Mouse (Mus musculus): ENCODE measurements at regions not wholly inside any gene's neighbourhood (a gene's known extent, or its start where the extent isn't known, plus 50 kb on each side); places are given as distances from the start of the nearest gene placed in this dataset. TPM values are rescaled to one million over a fixed set of nuclear protein-coding genes. Genes with fewer than 3 reads are reported as not detected.

DNA sequence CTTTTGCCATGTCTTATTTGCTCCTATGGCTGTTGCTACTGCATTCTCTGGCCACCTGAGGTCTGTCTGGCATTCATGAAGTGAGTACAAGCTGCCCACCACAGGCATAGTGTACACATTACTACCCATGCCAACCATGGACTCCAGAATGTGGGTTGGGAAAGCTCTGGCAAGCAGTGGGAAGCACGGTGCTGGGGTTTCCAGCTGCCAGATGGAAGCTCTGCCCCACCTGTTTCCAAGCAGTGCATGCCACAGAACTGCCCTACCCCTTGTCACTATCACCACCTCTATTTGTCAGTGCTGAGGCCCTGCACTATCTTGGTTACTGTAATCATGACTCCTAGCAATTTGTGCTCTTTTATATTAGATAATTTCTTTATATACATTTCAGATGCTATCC lies 494.4 kb upstream of the Ndn start:
- WGBS = 79% methylated on average over 1 of the region's 1 CpGs
- no peak overlapping the region for H3K4me3 ChIP-seq

GRCm38 (mm10) chr7:61864517-61864916 lies 481.9 kb upstream of the Ndn start:
- Histone ChIP-seq H3K4me2 (replicated peaks) (no peak overlapping the region), H3K4me3 (no peak overlapping the region), H3K4me1 (no peaks in the 10 kb centered on the region), H3K36me3 (no peaks in the 10 kb centered on the region), H3K27me3 (no peaks in the 10 kb centered on the region), H3K27ac (replicated peaks) (no peak overlapping the region), H3K9ac (replicated peaks) (no peak overlapping the region), H3K9me3 (no peaks in the 10 kb centered on the region)
- ATAC-seq (ENCODE audit: low FRiP score, low read depth) = no peak

More for the DNA sequence above, 494.4 kb upstream of the Ndn start:
- Histone ChIP-seq H3K36me3 (no peaks in the 10 kb centered on the region), H3K4me1 (no peaks in the 10 kb centered on the region), H3K9ac (replicated peaks) (no peak overlapping the region), H3K27me3 (no peaks in the 10 kb centered on the region), H3K27ac (replicated peaks) (no peak overlapping the region), H3K9me3 (peaks cover 6% of the 10 kb centered on the region; the same call in 1 of the 2 replicates), H3K4me2 (replicated peaks) (no peak overlapping the region)
- no peak for ATAC-seq (ENCODE audit: low FRiP score, low read depth)

GRCm38 (mm10) chr7:61866376-61866775 lies 480.0 kb upstream of the Ndn start:
- no peak for ATAC-seq (ENCODE audit: low FRiP score, low read depth)
- no peak overlapping the region for H3K27ac ChIP-seq (replicated peaks)

DNA sequence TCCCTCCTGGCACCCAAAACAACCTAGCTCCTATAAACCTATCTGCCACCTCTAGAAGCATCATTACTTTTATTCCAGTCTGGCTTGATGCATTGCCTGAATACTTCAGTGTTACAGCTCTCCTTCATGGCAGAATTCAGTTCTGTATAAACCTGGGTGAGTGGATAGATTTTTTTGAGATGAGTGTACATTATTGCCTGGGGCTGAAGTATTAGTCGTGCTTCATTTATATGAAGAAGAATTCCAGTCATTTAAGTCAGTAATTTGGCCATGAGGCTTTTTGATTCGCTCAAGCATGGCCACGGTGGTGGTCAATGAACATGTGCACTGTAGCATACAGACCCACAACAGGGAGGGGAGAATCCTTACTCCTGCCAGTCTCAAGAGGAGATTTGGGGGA lies 470.1 kb upstream of the Ndn start:
- H3K9me3 ChIP-seq = no peaks in the 10 kb centered on the region
- H3K4me2 ChIP-seq (replicated peaks) = no peak overlapping the region
- no peaks in the 10 kb centered on the region for H3K4me1 ChIP-seq
- H3K4me3 ChIP-seq = no peak overlapping the region
- H3K27me3 ChIP-seq = no peaks in the 10 kb centered on the region
- H3K9ac ChIP-seq (replicated peaks) = no peak overlapping the region
- H3K36me3 ChIP-seq = no peaks in the 10 kb centered on the region
- 51% methylated on average over 3 of the region's 3 CpGs for WGBS
- no peak for ATAC-seq (ENCODE audit: low FRiP score, low read depth)
- no peak overlapping the region for H3K27ac ChIP-seq (replicated peaks)

More at GRCm38 (mm10) chr7:61866376-61866775, 480.0 kb upstream of the Ndn start:
- Histone ChIP-seq H3K27me3 (no peaks in the 10 kb centered on the region), H3K4me3 (no peak overlapping the region), H3K36me3 (no peaks in the 10 kb centered on the region), H3K4me1 (no peaks in the 10 kb centered on the region), H3K9me3 (no peaks in the 10 kb centered on the region), H3K9ac (replicated peaks) (no peak overlapping the region), H3K4me2 (replicated peaks) (no peak overlapping the region)
- 85% methylated on average over 2 of the region's 2 CpGs for WGBS

DNA sequence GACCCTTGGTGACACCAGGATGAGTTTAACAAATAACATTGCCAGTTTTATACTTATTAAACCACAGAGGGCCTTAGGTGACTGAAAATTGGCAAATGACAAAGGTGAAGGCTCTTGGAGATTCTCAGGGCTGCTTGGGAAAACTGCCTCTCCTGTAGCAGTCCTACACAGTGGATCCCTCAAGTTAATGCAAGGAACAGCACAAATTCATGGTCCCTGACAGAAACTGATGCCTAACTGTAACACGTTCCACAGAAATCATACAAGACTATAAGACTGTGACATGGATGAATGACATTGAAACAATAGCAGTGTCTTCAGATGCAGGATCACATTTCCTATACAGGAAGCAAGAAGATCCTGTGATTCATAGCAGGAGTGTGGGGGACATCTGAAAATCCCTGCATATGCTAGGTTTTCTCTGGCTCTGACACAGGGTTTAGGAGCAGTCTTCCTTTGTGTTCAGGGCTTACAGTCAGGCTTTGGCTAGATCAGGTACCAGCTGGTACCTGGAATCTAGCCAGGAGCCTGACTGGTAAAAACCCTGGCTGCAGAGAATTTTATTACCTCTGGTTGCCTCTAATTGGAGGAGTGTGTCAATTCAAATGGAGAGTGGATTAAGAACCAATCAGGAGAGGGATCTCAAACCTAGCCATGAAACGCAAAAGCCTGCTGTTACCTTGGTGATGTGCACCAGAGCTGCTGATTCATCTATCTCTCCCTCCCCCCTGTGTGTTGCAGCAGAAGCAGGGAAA lies 468.9 kb upstream of the Ndn start:
- Histone ChIP-seq H3K9me3 (no peaks in the 10 kb centered on the region), H3K4me1 (no peaks in the 10 kb centered on the region)
- WGBS = 59% methylated on average over 2 of the region's 2 CpGs

DNA sequence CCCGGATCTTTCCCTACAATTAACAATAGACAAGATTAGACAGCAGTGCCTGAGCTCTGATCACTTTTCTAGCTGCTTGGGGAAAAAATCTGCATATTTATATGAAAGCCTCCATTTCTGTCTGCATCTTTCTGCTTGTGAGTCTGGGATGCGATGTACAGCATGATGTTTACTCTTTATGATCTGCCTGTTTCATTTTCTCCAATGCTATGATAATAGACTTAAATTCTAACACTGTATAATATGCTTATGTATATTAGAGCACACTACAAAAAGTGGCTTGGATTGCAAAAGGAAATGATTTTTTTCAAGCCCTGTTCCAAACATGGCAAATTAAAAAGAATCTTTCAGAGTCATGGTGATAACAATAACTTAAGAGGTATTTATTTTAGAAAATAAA lies 468.3 kb upstream of the Ndn start:
- Histone ChIP-seq H3K9ac (replicated peaks) (no peak overlapping the region), H3K27me3 (no peaks in the 10 kb centered on the region), H3K36me3 (no peaks in the 10 kb centered on the region), H3K4me1 (no peaks in the 10 kb centered on the region), H3K4me3 (no peak overlapping the region), H3K9me3 (no peaks in the 10 kb centered on the region), H3K4me2 (replicated peaks) (no peak overlapping the region), H3K27ac (replicated peaks) (peak overlapping the region; percentile 35; the same call in 1 of the 2 replicates)
- ATAC-seq (ENCODE audit: low FRiP score, low read depth) = 0 out of 2 replicates have a peak, but pooled peaks have one; percentile 12
- WGBS = 53% methylated on average over 2 of the region's 2 CpGs

More for the DNA sequence above, 468.9 kb upstream of the Ndn start:
- no peak overlapping the region for H3K9ac ChIP-seq (replicated peaks)
- H3K36me3 ChIP-seq = no peaks in the 10 kb centered on the region
- H3K27me3 ChIP-seq = no peaks in the 10 kb centered on the region
- ATAC-seq (ENCODE audit: low FRiP score, low read depth) = peak; percentile 91
- peak overlapping the region; percentile 80 for H3K27ac ChIP-seq (replicated peaks)
- H3K4me3 ChIP-seq = no peak overlapping the region
- no peak overlapping the region for H3K4me2 ChIP-seq (replicated peaks)

GRCm38 (mm10) chr7:61878585-61878984 lies 467.8 kb upstream of the Ndn start:
- Histone ChIP-seq H3K27me3 (no peaks in the 10 kb centered on the region), H3K4me1 (no peaks in the 10 kb centered on the region), H3K9ac (replicated peaks) (no peak overlapping the region), H3K27ac (replicated peaks) (no peak overlapping the region), H3K4me2 (replicated peaks) (no peak overlapping the region), H3K9me3 (no peaks in the 10 kb centered on the region), H3K36me3 (no peaks in the 10 kb centered on the region), H3K4me3 (no peak overlapping the region)
- ATAC-seq (ENCODE audit: low FRiP score, low read depth) = no peak

MicroRNAs in the stretch of these regions (microRNA counts, 519-probe panel; counts per million panel counts)
- not detected for microRNA mmu-miR-344

Small RNA genes lying in the stretch of these regions (microRNA-seq; reads per million reads assigned to microRNA genes)
- gene Gm22466 = not detected
- not detected for gene Gm23490
- gene Gm23873 = 0.93 reads per million
- not detected for gene Gm23917
- gene Gm23962 = not detected
- not detected for gene Gm25533
- not detected for gene Mir344
- gene Mir344b = 2.1 reads per million
- gene Mir344c = 4.4 reads per million, percentile 17 among the genes with 10 or more reads in this experiment
- gene Mir344d-1 = not detected
- gene Mir344d-2 = not detected
- not detected for gene Mir344d-3
- gene Mir344e = 1.6 reads per million
- gene Mir344h-1 = not detected
- not detected for gene Mir344h-2

All from midbrain, embryonic 12.5 days (tissue).